Mouse (Mus musculus) heart, embryonic 11.5 days (tissue): ENCODE measurements around the gene Spaar. TPM values are rescaled to one million over a fixed set of nuclear protein-coding genes. Genes with fewer than 3 reads are reported as not detected.

ENCODE experiments used
- ATAC-seq: fragments of 200-750 bp; cut with Nextera tagmentation; replicated peaks from 2 replicates; pipeline ENCODE4 v1.8.0; 2017; ENCODE audit warnings: moderate library complexity; ENCODE audit not compliant: insufficient number of reproducible peaks, low FRiP score, low TSS enrichment
- H3K27ac ChIP-seq: fragments of 300-500 bp; sonication (generic); 2 replicates; pipeline ENCODE4 v1.5.1; 2014; ENCODE audit warnings: mild to moderate bottlenecking, low read depth, low read length
- H3K27me3 ChIP-seq: fragments of 300-500 bp; sonication (generic); 2 replicates; pipeline ENCODE4 v1.6.1; 2014; ENCODE audit warnings: mild to moderate bottlenecking, low read length, mixed read lengths; ENCODE audit not compliant: control insufficient read depth, insufficient read depth
- H3K36me3 ChIP-seq: fragments of 300-500 bp; sonication (generic); 2 replicates; pipeline ENCODE4 v1.6.1; 2014; ENCODE audit warnings: mild to moderate bottlenecking, low read length, moderate library complexity, mixed read lengths; ENCODE audit not compliant: control insufficient read depth, insufficient read depth
- H3K4me1 ChIP-seq: fragments of 300-500 bp; sonication (generic); 2 replicates; pipeline ENCODE4 v1.6.1; 2014; ENCODE audit warnings: low read length; ENCODE audit not compliant: control insufficient read depth, insufficient read depth
- H3K4me2 ChIP-seq: fragments of 300-500 bp; sonication (generic); 2 replicates; pipeline ENCODE4 v1.6.1; 2014; ENCODE audit warnings: mild to moderate bottlenecking, moderate library complexity
- H3K4me3 ChIP-seq: fragments of 300-500 bp; sonication (generic); 2 replicates; pipeline ENCODE4 v1.5.1; 2014; ENCODE audit warnings: low read depth, low read length
- H3K9ac ChIP-seq: fragments of 300-500 bp; sonication (generic); 2 replicates; pipeline ENCODE4 v1.6.1; 2014; ENCODE audit warnings: mild to moderate bottlenecking, low read depth, low read length, moderate library complexity
- H3K9me3 ChIP-seq: fragments of 300-500 bp; sonication (generic); replicated peaks from 2 replicates; pipeline ENCODE4 v1.6.1; 2016; ENCODE audit warnings: low read length; ENCODE audit not compliant: control insufficient read depth
- WGBS: fragments of 180-500 bp; shearing (Covaris S2); extraction: QIAGEN DNeasy Blood & Tissue Kit; methylation state at CpG from one replicate; pipeline ENCODE4 v1.1.7; 2014; ENCODE audit not compliant: insufficient replicate concordance; 5-methylcytosine and 5-hydroxymethylcytosine counted together
- polyA plus RNA-seq: library from polyadenylated mRNA; unstranded; fragments of >200 nt; fragmentation: Nextera tagmentation; extraction: Ambion mirVana; gene quantifications from 2 replicates; pipeline ENCODE4 v1.2.1, GENCODE M21; 2014

Gene Spaar
- polyA plus RNA-seq, 1 experiment from 2014 or later: 0.16 TPM

GRCm38 (mm10) chr4:43760460-43760859 lies 30.6 kb downstream of the Spaar start:
- Histone ChIP-seq H3K27me3 (no peaks in the 10 kb centered on the region), H3K9me3 (no peaks in the 10 kb centered on the region), H3K4me3 (no peak overlapping the region), H3K9ac (no peak overlapping the region), H3K4me1 (peaks cover 7% of the 10 kb centered on the region; the same call in 1 of the 2 replicates), H3K36me3 (no peaks in the 10 kb centered on the region), H3K27ac (no peak overlapping the region), H3K4me2 (no peak overlapping the region)
- WGBS: 72% methylated on average over 10 of the region's 10 CpGs
- no peak for ATAC-seq

GRCm38 (mm10) chr4:43761336-43761735 lies 31.5 kb downstream of the Spaar start:
- Histone ChIP-seq H3K36me3 (no peaks in the 10 kb centered on the region), H3K9ac (no peak overlapping the region), H3K27ac (no peak overlapping the region), H3K4me3 (no peak overlapping the region), H3K4me1 (peaks cover 7% of the 10 kb centered on the region; the same call in 1 of the 2 replicates), H3K27me3 (no peaks in the 10 kb centered on the region), H3K4me2 (no peak overlapping the region), H3K9me3 (no peaks in the 10 kb centered on the region)
- 67% methylated on average over 2 of the region's 2 CpGs for WGBS
- ATAC-seq: no peak

GRCm38 (mm10) chr4:43763410-43763809 lies 33.6 kb downstream of the Spaar start:
- no peaks in the 10 kb centered on the region for H3K36me3 ChIP-seq
- 20% methylated on average over 7 of the region's 7 CpGs for WGBS
- H3K27me3 ChIP-seq: no peaks in the 10 kb centered on the region
- no peak overlapping the region for H3K4me3 ChIP-seq
- H3K9ac ChIP-seq: no peak overlapping the region
- H3K4me1 ChIP-seq: no peaks in the 10 kb centered on the region
- no peak overlapping the region for H3K27ac ChIP-seq
- peak overlapping the region; percentile 29 for H3K4me2 ChIP-seq
- ATAC-seq: no peak
- no peaks in the 10 kb centered on the region for H3K9me3 ChIP-seq

- ATAC-seq: no peak
- no peaks in the 10 kb centered on the region for H3K9me3 ChIP-seq
- no peak overlapping the region for H3K27ac ChIP-seq
- no peaks in the 10 kb centered on the region; the same call in 1 of the 2 replicates for H3K4me1 ChIP-seq
- H3K9ac ChIP-seq: no peak overlapping the region
- WGBS: 69% methylated on average over 5 of the region's 5 CpGs
- H3K4me3 ChIP-seq: no peak overlapping the region
- no peak overlapping the region for H3K4me2 ChIP-seq
- no peaks in the 10 kb centered on the region for H3K27me3 ChIP-seq
- no peaks in the 10 kb centered on the region for H3K36me3 ChIP-seq
These were observed 38.5 kb downstream of the Spaar start for GRCm38 (mm10) chr4:43768341-43768740.

DNA sequence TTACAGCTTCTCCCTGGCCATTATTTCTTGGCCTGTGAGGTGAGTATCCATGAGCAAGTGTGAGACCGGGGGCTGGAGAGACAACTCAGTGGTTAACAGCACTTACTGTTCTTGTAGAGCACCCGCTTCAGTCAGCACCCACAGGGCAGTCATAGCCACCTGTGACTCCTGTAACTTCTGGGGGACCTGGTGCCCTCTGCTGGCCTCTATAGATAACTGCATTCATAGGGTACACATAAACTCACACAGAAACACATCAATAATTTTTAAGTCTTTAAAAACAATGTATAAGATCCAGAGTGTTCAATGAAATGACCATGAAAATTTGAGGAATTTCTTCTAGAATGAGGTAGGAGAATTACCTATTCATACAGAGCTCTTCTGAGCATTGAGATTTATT lies 39.5 kb downstream of the Spaar start:
- no peaks in the 10 kb centered on the region for H3K27me3 ChIP-seq
- no peaks in the 10 kb centered on the region for H3K36me3 ChIP-seq
- no peak overlapping the region for H3K4me2 ChIP-seq
- H3K9me3 ChIP-seq: no peaks in the 10 kb centered on the region
- H3K4me1 ChIP-seq: no peaks in the 10 kb centered on the region; the same call in 1 of the 2 replicates
- no peak overlapping the region for H3K4me3 ChIP-seq
- ATAC-seq: no peak
- H3K9ac ChIP-seq: no peak overlapping the region
- H3K27ac ChIP-seq: no peak overlapping the region
- 86% methylated on average over 2 of the region's 2 CpGs for WGBS

DNA sequence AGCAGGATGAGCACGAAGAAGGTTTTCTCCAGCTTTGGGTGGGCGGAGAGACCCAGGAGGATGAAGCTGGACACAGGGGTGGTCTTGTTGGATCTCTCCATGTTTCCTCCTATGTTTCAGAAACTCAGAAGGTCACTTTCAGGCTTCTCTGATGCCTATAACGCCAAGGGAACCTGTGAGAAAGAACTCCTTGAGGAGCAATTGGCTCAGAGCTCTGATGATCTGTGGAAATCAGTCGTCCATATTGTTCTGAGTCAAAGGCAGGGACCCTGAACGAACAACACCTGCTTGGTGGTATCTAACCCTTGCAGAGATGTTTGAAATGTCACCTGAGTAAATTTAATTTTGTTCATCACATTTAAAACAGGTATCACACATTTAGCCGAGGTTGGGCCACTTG lies 41.1 kb downstream of the Spaar start, which contains the start of gene Olfr159:
TSS of gene Olfr159 (minus strand) at position 101 of the 400 bp plus-strand sequence.
- 68% methylated on average over 6 of the region's 6 CpGs for WGBS
- no peak within 1 kb of the TSS for H3K27ac ChIP-seq
- H3K4me2 ChIP-seq: no peak within 1 kb of the TSS
- no peaks in the 10 kb centered on the region for H3K9me3 ChIP-seq
- H3K4me1 ChIP-seq: no peaks in the 10 kb centered on the region; the same call in 1 of the 2 replicates
- no peak within 1 kb of the TSS for H3K9ac ChIP-seq
- H3K36me3 ChIP-seq: no peaks in the 10 kb centered on the region
- no peaks in the 10 kb centered on the region for H3K27me3 ChIP-seq
- no peak for ATAC-seq
- H3K4me3 ChIP-seq: no peak within 1 kb of the TSS

DNA sequence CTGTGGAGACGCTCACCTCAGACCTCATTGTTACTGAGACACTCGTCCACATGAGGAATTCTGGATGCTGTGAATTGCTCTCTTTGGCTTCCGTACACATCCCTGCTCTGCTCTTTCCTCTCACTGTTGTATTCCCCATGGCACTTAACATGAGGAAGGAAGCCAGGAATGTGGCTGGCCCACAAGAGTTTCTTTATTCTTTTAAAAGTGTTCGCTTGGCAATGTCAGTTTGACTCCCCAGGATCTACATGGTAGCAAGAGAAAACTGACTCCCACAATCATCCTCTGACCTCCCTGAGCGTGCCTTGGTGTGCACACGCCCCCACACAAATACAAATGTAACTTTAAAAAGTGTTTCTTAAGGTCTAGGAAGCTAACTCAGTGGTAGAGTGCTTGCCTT lies 41.8 kb downstream of the Spaar start:
- no peaks in the 10 kb centered on the region; the same call in 1 of the 2 replicates for H3K4me1 ChIP-seq
- H3K27ac ChIP-seq: no peak overlapping the region
- no peaks in the 10 kb centered on the region for H3K9me3 ChIP-seq
- no peak overlapping the region for H3K4me3 ChIP-seq
- H3K4me2 ChIP-seq: no peak overlapping the region
- no peaks in the 10 kb centered on the region for H3K27me3 ChIP-seq
- no peak for ATAC-seq
- H3K36me3 ChIP-seq: no peaks in the 10 kb centered on the region
- WGBS: 53% methylated on average over 6 of the region's 6 CpGs
- no peak overlapping the region for H3K9ac ChIP-seq

- Histone ChIP-seq H3K4me3 (no peak overlapping the region), H3K4me1 (no peaks in the 10 kb centered on the region; the same call in 1 of the 2 replicates), H3K4me2 (no peak overlapping the region), H3K27me3 (no peaks in the 10 kb centered on the region), H3K27ac (no peak overlapping the region), H3K9ac (no peak overlapping the region), H3K36me3 (no peaks in the 10 kb centered on the region), H3K9me3 (no peaks in the 10 kb centered on the region)
- 18% methylated on average over 2 of the region's 2 CpGs for WGBS
- no peak for ATAC-seq
These were observed 42.5 kb downstream of the Spaar start for GRCm38 (mm10) chr4:43772304-43772703.

- 60% methylated on average over 6 of the region's 6 CpGs for WGBS
These were observed 65.5 kb downstream of the Spaar start for GRCm38 (mm10) chr4:43795296-43795695.

More at GRCm38 (mm10) chr4:43795296-43795695, 65.5 kb downstream of the Spaar start:
- Histone ChIP-seq H3K9me3 (no peaks in the 10 kb centered on the region), H3K27me3 (no peaks in the 10 kb centered on the region), H3K4me2 (no peak overlapping the region), H3K36me3 (no peaks in the 10 kb centered on the region), H3K4me3 (no peak overlapping the region), H3K4me1 (no peaks in the 10 kb centered on the region), H3K9ac (no peak overlapping the region), H3K27ac (no peak overlapping the region)
- ATAC-seq: no peak
